33 mouse cellular contexts compared by ENCODE assay signal in genomic region chr11:96174881-96175280, GRCm38 (mm10). TPM values are rescaled to one million over a fixed set of nuclear protein-coding genes. Genes with fewer than 3 reads are reported as not detected.
"Had no signal": no experiment of that assay in that cellular context is flagged by ENCODE, and none has a peak within 500 bp of the region (broad histone marks: within the 10 kb centered on the region; RNA-seq: fewer than 3 reads in every experiment).

No protein-coding gene starts in this region.

- H3K27ac ChIP-seq: kidney, embryonic 15.5 days; left cerebral cortex, adult 2 months; liver, embryonic 13.5 days; midbrain, embryonic 12.5 days; stomach, postnatal 0 days had no signal

- H3K36me3 ChIP-seq: kidney, embryonic 15.5 days; liver, embryonic 13.5 days; midbrain, embryonic 12.5 days had no signal

- DNase-seq: kidney, adult 8-10 months; kidney, postnatal 10 days; kidney, postnatal 36 days; layer of hippocampus, postnatal 36 days; left cerebral cortex, postnatal 4 days; liver, embryonic 13.5 days; lung, adult 2 months; lung, postnatal 14 days; lung, postnatal 4 days; right cerebral cortex, adult 18-20 months; right cerebral cortex, postnatal 14 days; right cerebral cortex, postnatal 4 days; thymus, adult 2 months; thymus, postnatal 14 days; thymus, postnatal 4 days had no signal

- H3K9me3 ChIP-seq: kidney, embryonic 15.5 days; liver, embryonic 13.5 days; midbrain, embryonic 12.5 days had no signal

- H3K4me2 ChIP-seq: kidney, embryonic 15.5 days; liver, embryonic 13.5 days; midbrain, embryonic 12.5 days had no signal

- H3K4me1 ChIP-seq: liver, embryonic 13.5 days; midbrain, embryonic 12.5 days had no signal

- H3K4me3 ChIP-seq: kidney, embryonic 15.5 days; left cerebral cortex, adult 2 months; liver, embryonic 13.5 days; midbrain, embryonic 12.5 days; myocyte had no signal

- ATAC-seq: midbrain, embryonic 16.5 days had no signal

- H3K9ac ChIP-seq: kidney, embryonic 15.5 days; liver, embryonic 13.5 days; midbrain, embryonic 12.5 days had no signal

RNA-seq across cellular contexts. Expression of gene Hoxb13, which starts 19.2 kb away (rescaled TPM):
- total RNA-seq: layer of hippocampus, adult 8-10 months; layer of hippocampus, postnatal 10 days; layer of hippocampus, postnatal 36 days; left cerebral cortex, adult 2 months; left cerebral cortex, postnatal 10 days; left cerebral cortex, postnatal 4 days; liver, adult 2 months; megakaryocyte progenitor cell, adult 5-6 weeks; megakaryocyte-erythroid progenitor cell, adult 5-6 weeks; monocyte, adult 5-6 weeks had no signal
- polyA plus RNA-seq: limb, embryonic 14.5 days; liver, embryonic 13.5 days; liver, embryonic 16.5 days; lung, adult 2 months; midbrain, embryonic 12.5 days; midbrain, embryonic 16.5 days; neural tube, embryonic 14.5 days; stomach, embryonic 14.5 days; stomach, postnatal 0 days had no signal

RNA-seq across cellular contexts. Expression of gene Ttll6, which starts 41.3 kb away (rescaled TPM):
- total RNA-seq: left cerebral cortex, adult 2 months; liver, adult 2 months; megakaryocyte progenitor cell, adult 5-6 weeks; megakaryocyte-erythroid progenitor cell, adult 5-6 weeks; monocyte, adult 5-6 weeks had no signal
- polyA plus RNA-seq: kidney, embryonic 15.5 days; liver, adult 2 months; liver, embryonic 13.5 days; liver, embryonic 16.5 days; midbrain, embryonic 12.5 days; myocyte; neural tube, embryonic 11.5 days had no signal
